Mouse (Mus musculus) C2C12 (cell line): Measurements from ENCODE around the gene Cntn6. TPM values are rescaled to one million over a fixed set of nuclear protein-coding genes. Genes with fewer than 3 reads are reported as not detected.

Source experiments
- H3K27me3 ChIP-seq: one replicate; pipeline ENCODE4 v1.6.1; 2011; ENCODE audit not compliant: control insufficient read depth, insufficient read depth, insufficient read length
- H3K36me3 ChIP-seq: one replicate; pipeline ENCODE4 v1.6.1; 2011; ENCODE audit not compliant: control insufficient read depth, insufficient read depth
- H3K4me3 ChIP-seq: one replicate; pipeline ENCODE4 v1.5.1; 2011; ENCODE audit warnings: mild to moderate bottlenecking, control low read depth; ENCODE audit not compliant: poor library complexity, insufficient read depth, severe bottlenecking
- H3K79me2 ChIP-seq: one replicate; pipeline ENCODE4 v1.6.1; 2011; ENCODE audit not compliant: control insufficient read depth, insufficient read depth
- H3K79me3 ChIP-seq: one replicate; pipeline ENCODE4 v1.6.1; 2011; ENCODE audit warnings: low read depth, control low read depth
- H3ac ChIP-seq: one replicate; pipeline ENCODE3; 2011; ENCODE audit warnings: low read depth; ENCODE audit not compliant: control insufficient read depth, insufficient read length
- CEBPB ChIP-seq: IDR thresholded peaks from one replicate; pipeline ENCODE4 v1.6.1; 2011; ENCODE audit warnings: low read depth, mild to moderate bottlenecking, control low read depth, moderate library complexity
- CTCF ChIP-seq: IDR thresholded peaks from one replicate; pipeline ENCODE4 v1.5.1; 2011; ENCODE audit not compliant: control insufficient read depth, insufficient read depth, insufficient read length
- FOSL1 ChIP-seq: IDR thresholded peaks from one replicate; pipeline ENCODE4 v1.8.0; 2011; ENCODE audit warnings: mild to moderate bottlenecking, low read length; ENCODE audit not compliant: poor library complexity, insufficient read depth, severe bottlenecking
- MAX ChIP-seq: IDR thresholded peaks from one replicate; pipeline ENCODE4 v1.6.1; 2011; ENCODE audit warnings: mild to moderate bottlenecking, control low read depth
- MYOD1 ChIP-seq: IDR thresholded peaks from one replicate; pipeline ENCODE4 v1.6.1; 2011; ENCODE audit warnings: low read depth; ENCODE audit not compliant: control insufficient read depth, insufficient read length
- MYOG ChIP-seq: IDR thresholded peaks from one replicate; pipeline ENCODE4 v1.6.1; 2011; ENCODE audit not compliant: control insufficient read depth, insufficient read length; ENCODE audit errors: extremely low read depth
- USF1 ChIP-seq: IDR thresholded peaks from one replicate; pipeline ENCODE4 v1.6.1; 2011; ENCODE audit warnings: low read depth, mild to moderate bottlenecking, control low read depth, moderate library complexity
- long read RNA-seq, 2 experiments: library from polyadenylated mRNA; unstranded; transcript quantifications; one replicate each; pipeline ENCODE4 v2.0.0; 2019 to 2020
- polyA plus RNA-seq: library from polyadenylated mRNA; unstranded; fragments of >200 nt; fragmentation: generic; extraction: Trizol; gene quantifications from one replicate; pipeline ENCODE4 v1.2.1, GENCODE M21; 2012; ENCODE audit warnings: missing spikeins

The Cntn6 gene
- polyA plus RNA-seq = not detected
- long read RNA-seq, experiment 1 = 0 reads
- long read RNA-seq, experiment 2 = 0 reads

- H3K79me3 ChIP-seq = no peaks in the 10 kb centered on the region
- no peaks in the 10 kb centered on the region for H3K27me3 ChIP-seq
- H3K36me3 ChIP-seq = no peaks in the 10 kb centered on the region
- no peak for TF ChIP-seq MYOD1
- no peak for TF ChIP-seq FOSL1
- no peak for TF ChIP-seq CEBPB
- no peak for TF ChIP-seq MAX
- TF ChIP-seq MYOG = no peak
- no peak for TF ChIP-seq USF1
- TF ChIP-seq CTCF = no peak
- H3K79me2 ChIP-seq = no peaks in the 10 kb centered on the region
- H3K4me3 ChIP-seq = no peak within 1 kb of the TSS
- H3ac ChIP-seq = no peak within 1 kb of the TSS
Measured at GRCm38 (mm10) chr6:104492490-104493431, at the start of gene Cntn6. TSS of gene Cntn6 (plus strand) at chr6:104492790.

GRCm38 (mm10) chr6:104443731-104444130 lies 48.9 kb upstream of the Cntn6 start:
- no peaks in the 10 kb centered on the region for H3K79me2 ChIP-seq

DNA sequence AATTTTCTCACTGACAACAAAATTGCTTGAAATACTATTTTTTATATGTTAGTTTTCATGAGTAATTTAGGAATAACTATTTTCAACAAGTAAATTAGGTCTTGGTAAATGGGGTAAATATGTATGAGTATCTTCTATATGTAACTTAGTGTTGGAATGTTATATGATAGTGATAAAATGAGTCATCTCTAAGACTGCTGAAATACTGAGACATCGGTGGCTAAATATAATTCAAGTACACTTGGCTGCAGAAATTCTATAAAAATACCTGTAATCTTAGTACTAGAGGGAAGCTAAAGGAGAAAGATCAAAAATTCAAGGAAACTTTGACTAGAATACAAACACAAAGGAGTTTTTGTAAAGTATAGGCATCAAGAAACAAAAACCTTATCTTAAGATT lies 21.9 kb upstream of the Cntn6 start:
- Histone ChIP-seq H3K79me3 (no peaks in the 10 kb centered on the region), H3K79me2 (no peaks in the 10 kb centered on the region), H3K4me3 (no peak overlapping the region), H3ac (no peak overlapping the region), H3K36me3 (no peaks in the 10 kb centered on the region), H3K27me3 (no peaks in the 10 kb centered on the region)
- TF ChIP-seq MYOG (no peak), MYOD1 (no peak), CTCF (no peak), USF1 (no peak)

More at GRCm38 (mm10) chr6:104443731-104444130, 48.9 kb upstream of the Cntn6 start:
- H3K27me3 ChIP-seq = no peaks in the 10 kb centered on the region
- TF ChIP-seq CTCF (no peak), USF1 (no peak), MAX (no peak), FOSL1 (no peak), CEBPB (no peak), MYOD1 (no peak), MYOG (no peak)
- no peak overlapping the region for H3ac ChIP-seq
- no peaks in the 10 kb centered on the region for H3K79me3 ChIP-seq
- no peak overlapping the region for H3K4me3 ChIP-seq
- H3K36me3 ChIP-seq = no peaks in the 10 kb centered on the region

- Histone ChIP-seq H3K4me3 (no peak overlapping the region), H3ac (no peak overlapping the region), H3K79me3 (no peaks in the 10 kb centered on the region), H3K36me3 (no peaks in the 10 kb centered on the region), H3K27me3 (no peaks in the 10 kb centered on the region), H3K79me2 (no peaks in the 10 kb centered on the region)
- TF ChIP-seq CTCF = no peak
Measured at GRCm38 (mm10) chr6:104479242-104479641, 13.3 kb upstream of the Cntn6 start.

DNA sequence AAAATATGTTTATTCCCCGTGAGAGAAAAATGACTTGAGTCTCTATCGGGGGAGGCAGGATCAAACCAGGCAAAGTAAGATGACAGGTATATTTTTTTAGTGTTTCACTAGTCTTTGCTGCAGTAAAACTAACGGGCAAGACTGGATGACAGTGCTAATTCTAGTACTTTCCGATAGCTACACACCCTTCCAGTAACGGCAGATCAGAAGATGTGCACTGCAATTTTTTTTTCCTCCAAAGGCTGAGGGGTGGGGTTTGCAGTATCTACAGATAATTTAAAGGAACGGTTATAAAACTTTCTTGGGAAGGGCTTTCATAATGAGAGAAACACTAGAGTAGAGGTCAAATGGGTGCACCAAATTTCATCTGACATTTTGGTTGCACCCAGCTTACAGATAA lies 869 bp downstream of the Cntn6 start:
- no peaks in the 10 kb centered on the region for H3K36me3 ChIP-seq
- no peak for TF ChIP-seq MAX
- TF ChIP-seq CTCF = no peak
- no peak for TF ChIP-seq MYOD1
- TF ChIP-seq MYOG = no peak
- TF ChIP-seq FOSL1 = no peak
- no peak for TF ChIP-seq USF1
- no peak for TF ChIP-seq CEBPB
- H3K4me3 ChIP-seq = no peak overlapping the region
- no peaks in the 10 kb centered on the region for H3K79me3 ChIP-seq
- no peak overlapping the region for H3ac ChIP-seq
- H3K79me2 ChIP-seq = no peaks in the 10 kb centered on the region
- no peaks in the 10 kb centered on the region for H3K27me3 ChIP-seq

- Histone ChIP-seq H3K36me3 (no peaks in the 10 kb centered on the region), H3K79me3 (no peaks in the 10 kb centered on the region), H3K4me3 (no peak overlapping the region), H3ac (no peak overlapping the region), H3K27me3 (no peaks in the 10 kb centered on the region), H3K79me2 (no peaks in the 10 kb centered on the region)
- TF ChIP-seq FOSL1 (no peak), MYOD1 (no peak), CTCF (no peak), MYOG (no peak), CEBPB (no peak), MAX (no peak), USF1 (no peak)
Measured at GRCm38 (mm10) chr6:104495801-104496200, 3.2 kb downstream of the Cntn6 start.
